Comparison of ENCODE assay signal across 13 mouse cellular contexts in the genomic region with DNA sequence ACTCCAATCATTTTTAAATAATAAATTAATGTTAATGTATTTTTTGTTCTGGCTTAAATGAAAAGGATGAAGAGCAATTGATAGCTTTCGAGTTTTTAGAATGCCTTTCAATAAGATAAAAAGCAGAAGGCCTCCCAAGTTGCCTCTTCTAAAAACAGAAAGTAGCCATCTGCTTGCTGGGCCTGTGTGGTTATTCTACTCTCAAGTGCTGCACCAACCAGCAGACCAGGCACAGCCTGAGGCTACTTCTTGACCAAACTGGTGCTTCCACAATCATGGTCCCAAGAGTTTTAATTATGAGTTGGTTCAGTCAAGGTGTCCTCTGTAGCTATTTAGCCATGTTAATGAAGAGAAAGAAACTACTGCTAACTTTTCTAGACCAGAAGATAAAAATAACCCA.
"Had no signal": no experiment of that assay in that cellular context is flagged by ENCODE, and none has a peak within 500 bp of the region (broad histone marks: within the 10 kb centered on the region; RNA-seq: fewer than 3 reads in every experiment).

No protein-coding gene starts in this region.

- DNase-seq: gastrocnemius, postnatal 14 days; gastrocnemius, postnatal 36 days; heart, adult 11 months; heart, adult 2 months; heart, postnatal 14 days; heart, postnatal 4 days; kidney, adult 18-20 months; kidney, adult 8-10 months; kidney, postnatal 10 days; kidney, postnatal 25 days; kidney, postnatal 4 days; liver; liver, embryonic 13.5 days had no signal
